Mouse (Mus musculus) layer of hippocampus, adult 6 months (tissue): ENCODE data around the gene Mt2. TPM values are rescaled to one million over a fixed set of nuclear protein-coding genes. Genes with fewer than 3 reads are reported as not detected.

ENCODE experiments used
- long read RNA-seq, 2 experiments: library from polyadenylated mRNA; unstranded; transcript quantifications; one replicate each; pipeline ENCODE4 v2.0.0; 2019 to 2020
- polyA plus RNA-seq: library from polyadenylated mRNA; unstranded; fragments of <200 nt; fragmentation: Nextera tagmentation; gene quantifications from 2 replicates; pipeline ENCODE4 v1.2.3, GENCODE M21; 2021

The Mt2 gene
- polyA plus RNA-seq = 448 and 450 TPM in 2 replicates
- long read RNA-seq, experiment 1, transcript Mt2-201 (3 exons, 511 nt) = major isoform, 160 of 167 reads
- long read RNA-seq, experiment 1, partial matches to known transcripts = 5 of 167 reads
- long read RNA-seq, experiment 1, other reads (novel, unspliced or antisense) = 2 of 167 reads
- long read RNA-seq, experiment 2, partial matches to known transcripts = 0 of 2 reads
- long read RNA-seq, experiment 2, other reads (novel, unspliced or antisense) = 0 of 2 reads

GRCm38 (mm10) chr8:94172075-94172808, at the start of gene Mt2:
Gene Mt2 (plus strand): TSS chr8:94172664.

GRCm38 (mm10) chr8:94136933-94137332, 35.5 kb upstream of the Mt2 start, which contains the start of gene Mt4:
Gene Mt4 (plus strand): TSS chr8:94137197.

GRCm38 (mm10) chr8:94152513-94153300, 19.8 kb upstream of the Mt2 start, which contains the start of gene Mt3:
Gene Mt3 (plus strand): TSS chr8:94152607.

GRCm38 (mm10) chr8:94178857-94179712, 6.6 kb downstream of the Mt2 start, which contains the start of gene Mt1:
Gene Mt1 (plus strand): TSS chr8:94179082.

GRCm38 (mm10) chr8:94214252-94215173, 42.0 kb downstream of the Mt2 start, which contains the start of gene Nup93:
Gene Nup93 (plus strand): TSS chr8:94214564.

Other genes with a start within 250 kb of the Mt2 start
- 59.9 and 60.4 TPM in 2 replicates for gene Amfr, start 159.8 kb upstream of the Mt2 start, polyA plus RNA-seq
- 24.9 and 26.4 TPM in 2 replicates for gene Nudt21, start 135.6 kb upstream of the Mt2 start, polyA plus RNA-seq
- gene Ogfod1, start 135.5 kb upstream of the Mt2 start, polyA plus RNA-seq = 46.5 and 61.5 TPM in 2 replicates
- gene Bbs2, start 73.7 kb upstream of the Mt2 start, polyA plus RNA-seq = 9.3 and 10.1 TPM in 2 replicates
- gene Mt4, start 35.5 kb upstream of the Mt2 start, polyA plus RNA-seq = not detected in 2 replicates
- gene Mt3, start 20.1 kb upstream of the Mt2 start, polyA plus RNA-seq = 1,521 and 1,896 TPM in 2 replicates
- gene Mt1, start 6.4 kb downstream of the Mt2 start, polyA plus RNA-seq = 1,161 and 1,492 TPM in 2 replicates
- gene Nup93, start 41.9 kb downstream of the Mt2 start, polyA plus RNA-seq = 9.1 and 9.7 TPM in 2 replicates
- not detected in 2 replicates for gene Slc12a3, start 156.5 kb downstream of the Mt2 start, polyA plus RNA-seq
- 72.5 and 78.7 TPM in 2 replicates for gene Herpud1, start 213.8 kb downstream of the Mt2 start, polyA plus RNA-seq